Mouse (Mus musculus): ENCODE measurements around the gene Pglyrp4. TPM values are rescaled to one million over a fixed set of nuclear protein-coding genes. Genes with fewer than 3 reads are reported as not detected.

Pglyrp4 gene
- polyA plus RNA-seq, 1 experiment from 2014 or later: not detected

Other genes starting within 250 kb of the Pglyrp4 start
- 87.9 and 89.1 TPM in 2 replicates for gene Snapin, start 235.9 kb upstream of the Pglyrp4 start, polyA plus RNA-seq (2015; fragmentation: Nextera tagmentation; extraction: Ambion mirVana)
- 205 and 212 TPM in 2 replicates for gene Chtop, start 217.4 kb upstream of the Pglyrp4 start, polyA plus RNA-seq (2015; fragmentation: Nextera tagmentation; extraction: Ambion mirVana)
- 4.7 and 6.9 TPM in 2 replicates for gene S100a1, start 212.5 kb upstream of the Pglyrp4 start, polyA plus RNA-seq (2015; fragmentation: Nextera tagmentation; extraction: Ambion mirVana)
- gene S100a13, start 212.5 kb upstream of the Pglyrp4 start, polyA plus RNA-seq (2015; fragmentation: Nextera tagmentation; extraction: Ambion mirVana): 7.7 and 9.9 TPM in 2 replicates
- gene S100a14, start 200.1 kb upstream of the Pglyrp4 start, polyA plus RNA-seq (2015; fragmentation: Nextera tagmentation; extraction: Ambion mirVana): not detected in 2 replicates
- gene S100a16, start 189.7 kb upstream of the Pglyrp4 start, polyA plus RNA-seq (2015; fragmentation: Nextera tagmentation; extraction: Ambion mirVana): 33.7 and 39.5 TPM in 2 replicates
- not detected in 2 replicates for gene S100a3, start 166.3 kb upstream of the Pglyrp4 start, polyA plus RNA-seq (2015; fragmentation: Nextera tagmentation; extraction: Ambion mirVana)
- gene S100a2, start 136.7 kb upstream of the Pglyrp4 start, polyA plus RNA-seq (2015; fragmentation: Nextera tagmentation; extraction: Ambion mirVana): not detected in 2 replicates
- gene Gm42674, start 125.0 kb upstream of the Pglyrp4 start, polyA plus RNA-seq (2015; fragmentation: Nextera tagmentation; extraction: Ambion mirVana): not detected in 2 replicates
- 0.83 and 1.1 TPM in 2 replicates for gene S100a4, start 123.1 kb upstream of the Pglyrp4 start, polyA plus RNA-seq (2015; fragmentation: Nextera tagmentation; extraction: Ambion mirVana)
- not detected in 2 replicates for gene S100a5, start 118.4 kb upstream of the Pglyrp4 start, polyA plus RNA-seq (2015; fragmentation: Nextera tagmentation; extraction: Ambion mirVana)
- 19.7 and 25.0 TPM in 2 replicates for gene S100a6, start 114.0 kb upstream of the Pglyrp4 start, polyA plus RNA-seq (2015; fragmentation: Nextera tagmentation; extraction: Ambion mirVana)
- gene S100a7a, start 72.9 kb upstream of the Pglyrp4 start, polyA plus RNA-seq (2015; fragmentation: Nextera tagmentation; extraction: Ambion mirVana): not detected in 2 replicates
- gene S100a8, start 57.9 kb upstream of the Pglyrp4 start, polyA plus RNA-seq (2015; fragmentation: Nextera tagmentation; extraction: Ambion mirVana): 2.8 and 4.7 TPM in 2 replicates
- 2.4 and 2.7 TPM in 2 replicates for gene S100a9, start 31.2 kb upstream of the Pglyrp4 start, polyA plus RNA-seq (2015; fragmentation: Nextera tagmentation; extraction: Ambion mirVana)
- gene Gm5849, start 51.0 kb downstream of the Pglyrp4 start, polyA plus RNA-seq (2015; fragmentation: Nextera tagmentation; extraction: Ambion mirVana): not detected in 2 replicates